In genomic region chr9:23161346-23161745, GRCm38 (mm10) we compare ENCODE assay signal across 21 mouse cellular contexts.
DNase-seq lines count a peak whose midpoint lies in the region; ATAC-seq and TF ChIP-seq lines count a peak whose summit lies in the region.
"Had no signal": no experiment of that assay in that cellular context is flagged by ENCODE, and none has a peak within 500 bp of the region (broad histone marks: within the 10 kb centered on the region; RNA-seq: fewer than 3 reads in every experiment).

No protein-coding gene starts in this region.

- no peak overlapping the region for H3K9ac ChIP-seq in embryonic facial prominence, embryonic 14.5 days (ENCODE audit: low read depth, low read length)
- H3K9ac ChIP-seq in lung, embryonic 16.5 days (ENCODE audit: low read length) = no peak overlapping the region
- H3K9ac ChIP-seq: embryonic facial prominence, embryonic 13.5 days; forebrain, postnatal 0 days; heart, embryonic 15.5 days; hindbrain, embryonic 13.5 days; limb, embryonic 15.5 days; midbrain, embryonic 12.5 days; neural tube, embryonic 12.5 days had no signal

- no peak for TF ChIP-seq CTCF in kidney, adult 2 months (conservative IDR thresholded peaks at IDR 0.05; ENCODE audit: insufficient read depth, insufficient read length, low read depth, low read length)
- no peak for TF ChIP-seq CTCF in gastrocnemius, adult 2 months (IDR thresholded peaks at IDR 0.05)

- intact Hi-C loops in gastrocnemius, adult 2 months (cut with DNase I) = no loop called here

- H3K36me3 ChIP-seq in embryonic facial prominence, embryonic 14.5 days (ENCODE audit: control insufficient read depth, insufficient read depth, low read length) = no peaks in the 10 kb centered on the region
- H3K36me3 ChIP-seq in embryonic facial prominence, embryonic 10.5 days (replicated peaks) = no peaks in the 10 kb centered on the region
- no peaks in the 10 kb centered on the region for H3K36me3 ChIP-seq in kidney, adult 2 months (ENCODE audit: control insufficient read depth, insufficient read depth, low read length)
- no peaks in the 10 kb centered on the region for H3K36me3 ChIP-seq in lung, embryonic 16.5 days (ENCODE audit: control insufficient read depth, insufficient read depth, low read length)
- H3K36me3 ChIP-seq: embryonic facial prominence, embryonic 13.5 days; G1E; heart, embryonic 15.5 days; hindbrain, embryonic 13.5 days; limb, embryonic 15.5 days; midbrain, embryonic 12.5 days; neural tube, embryonic 12.5 days had no signal

- no peak overlapping the region for H3K4me3 ChIP-seq in embryonic facial prominence, embryonic 14.5 days (ENCODE audit: low read depth, low read length)
- no peak overlapping the region for H3K4me3 ChIP-seq in embryonic facial prominence, embryonic 10.5 days
- no peak overlapping the region for H3K4me3 ChIP-seq in kidney, adult 2 months (ENCODE audit: insufficient read depth, low read depth, low read length)
- H3K4me3 ChIP-seq in lung, embryonic 16.5 days (ENCODE audit: low read length) = no peak overlapping the region
- no peak overlapping the region for H3K4me3 ChIP-seq in gastrocnemius, adult 2 months
- H3K4me3 ChIP-seq: embryonic facial prominence, embryonic 13.5 days; heart, embryonic 15.5 days; hindbrain, embryonic 13.5 days; limb, embryonic 15.5 days; midbrain, embryonic 12.5 days; neural tube, embryonic 12.5 days had no signal

- WGBS in embryonic facial prominence, embryonic 14.5 days = 50% methylated on average over 7 of the region's 7 CpGs
- 87% methylated on average over 7 of the region's 7 CpGs for WGBS in embryonic facial prominence, embryonic 10.5 days
- 54% methylated on average over 7 of the region's 7 CpGs for WGBS in kidney, adult 2 months
- WGBS in lung, embryonic 16.5 days = 50% methylated on average over 7 of the region's 7 CpGs

- no peaks in the 10 kb centered on the region for H3K27me3 ChIP-seq in embryonic facial prominence, embryonic 14.5 days (replicated peaks; ENCODE audit: control insufficient read depth, insufficient read depth, low read length)
- H3K27me3 ChIP-seq in embryonic facial prominence, embryonic 10.5 days (replicated peaks; ENCODE audit: low read depth, poor library complexity, severe bottlenecking) = no peaks in the 10 kb centered on the region
- no peaks in the 10 kb centered on the region for H3K27me3 ChIP-seq in kidney, adult 2 months (replicated peaks; ENCODE audit: control insufficient read depth, insufficient read depth, low read length)
- no peaks in the 10 kb centered on the region for H3K27me3 ChIP-seq in lung, embryonic 16.5 days (ENCODE audit: control insufficient read depth, insufficient read depth, low read depth, low read length)
- H3K27me3 ChIP-seq: embryonic facial prominence, embryonic 13.5 days; heart, embryonic 15.5 days; hindbrain, embryonic 13.5 days; limb, embryonic 15.5 days; midbrain, embryonic 12.5 days; neural tube, embryonic 12.5 days had no signal

- DNase-seq in embryonic facial prominence, embryonic 14.5 days (ENCODE audit: low spot score) = peak; percentile 53
- no peak for DNase-seq in embryonic facial prominence, embryonic 10.5 days (ENCODE audit: low spot score)
- peak; percentile 36 for DNase-seq in kidney, adult 2 months
- no peak for DNase-seq in kidney, adult 18-20 months
- DNase-seq in lung, postnatal 36 days = no peak
- peak; percentile 47 for DNase-seq in NIH3T3 (ENCODE audit: low read depth)
- no peak for DNase-seq in gastrocnemius, adult 2 months
- DNase-seq: adrenal gland, adult 2 months; cerebellum, adult 9-11 months; forebrain, postnatal 0 days; thymus, postnatal 14 days had no signal

- H3K4me2 ChIP-seq in embryonic facial prominence, embryonic 14.5 days (ENCODE audit: low read depth, low read length) = no peak overlapping the region
- H3K4me2 ChIP-seq in lung, embryonic 16.5 days (ENCODE audit: low read depth, low read length) = no peak overlapping the region
- H3K4me2 ChIP-seq: embryonic facial prominence, embryonic 13.5 days; heart, embryonic 15.5 days; hindbrain, embryonic 13.5 days; limb, embryonic 15.5 days; midbrain, embryonic 12.5 days; neural tube, embryonic 12.5 days had no signal

- no peak overlapping the region for H3K27ac ChIP-seq in embryonic facial prominence, embryonic 14.5 days (replicated peaks; ENCODE audit: low read depth, low read length)
- H3K27ac ChIP-seq in embryonic facial prominence, embryonic 10.5 days (replicated peaks) = no peak overlapping the region
- no peak overlapping the region for H3K27ac ChIP-seq in kidney, adult 2 months (ENCODE audit: insufficient read depth, low read depth, low read length)
- H3K27ac ChIP-seq in lung, embryonic 16.5 days (ENCODE audit: low read length) = no peak overlapping the region
- no peak overlapping the region for H3K27ac ChIP-seq in gastrocnemius, adult 2 months
- H3K27ac ChIP-seq: embryonic facial prominence, embryonic 13.5 days; heart, embryonic 15.5 days; hindbrain, embryonic 13.5 days; limb, embryonic 15.5 days; macrophage; midbrain, embryonic 12.5 days; neural tube, embryonic 12.5 days had no signal

- no peaks in the 10 kb centered on the region for H3K9me3 ChIP-seq in embryonic facial prominence, embryonic 14.5 days (ENCODE audit: control insufficient read depth, low read length)
- no peaks in the 10 kb centered on the region for H3K9me3 ChIP-seq in embryonic facial prominence, embryonic 10.5 days
- no peaks in the 10 kb centered on the region for H3K9me3 ChIP-seq in lung, embryonic 16.5 days (ENCODE audit: control insufficient read depth, low read length)
- H3K9me3 ChIP-seq: embryonic facial prominence, embryonic 13.5 days; G1E; heart, embryonic 15.5 days; hindbrain, embryonic 13.5 days; limb, embryonic 15.5 days; midbrain, embryonic 12.5 days; neural tube, embryonic 12.5 days had no signal

- TF ChIP-seq POLR2A in kidney, adult 2 months (IDR thresholded peaks at IDR 0.05; ENCODE audit: low read depth, low read length) = no peak

- ATAC-seq in embryonic facial prominence, embryonic 14.5 days (ENCODE audit: low read depth) = no peak
- ATAC-seq in lung, embryonic 16.5 days (ENCODE audit: low read depth) = peak; percentile 86
- ATAC-seq: forebrain, postnatal 0 days; inflammation-experienced regulatory T-cells, adult 6 months had no signal

- H3K4me1 ChIP-seq in embryonic facial prominence, embryonic 14.5 days (ENCODE audit: control insufficient read depth, insufficient read depth, low read length) = peaks cover 12% of the 10 kb centered on the region; the same call in 1 of the 2 replicates
- 0 out of 2 replicates have a peak, but pooled peaks cover 3% of the 10 kb centered on the region for H3K4me1 ChIP-seq in embryonic facial prominence, embryonic 10.5 days
- H3K4me1 ChIP-seq in kidney, adult 2 months (ENCODE audit: control insufficient read depth, insufficient read depth, low read length) = no peaks in the 10 kb centered on the region
- H3K4me1 ChIP-seq in lung, embryonic 16.5 days (replicated peaks; ENCODE audit: control insufficient read depth, insufficient read depth, low read length) = peaks cover 6% of the 10 kb centered on the region; the same call in 1 of the 2 replicates
- H3K4me1 ChIP-seq: hindbrain, embryonic 13.5 days; midbrain, embryonic 12.5 days; neural tube, embryonic 12.5 days had no signal

Comparison
In these comparisons a context has a peak if more than half of its experiments do, and no peak if none do; other contexts are left out.
1. DNase-seq: peak in embryonic facial prominence, embryonic 14.5 days (single experiment), kidney, adult 2 months (single experiment) and NIH3T3 (single experiment); none in embryonic facial prominence, embryonic 10.5 days (single experiment), kidney, adult 18-20 months (single experiment), lung, postnatal 36 days (single experiment) and gastrocnemius, adult 2 months (single experiment).